Mouse (Mus musculus): ENCODE measurements at regions not wholly inside any gene's neighbourhood (a gene's known extent, or its start where the extent isn't known, plus 50 kb on each side); places are given as distances from the start of the nearest gene placed in this dataset.

DNA sequence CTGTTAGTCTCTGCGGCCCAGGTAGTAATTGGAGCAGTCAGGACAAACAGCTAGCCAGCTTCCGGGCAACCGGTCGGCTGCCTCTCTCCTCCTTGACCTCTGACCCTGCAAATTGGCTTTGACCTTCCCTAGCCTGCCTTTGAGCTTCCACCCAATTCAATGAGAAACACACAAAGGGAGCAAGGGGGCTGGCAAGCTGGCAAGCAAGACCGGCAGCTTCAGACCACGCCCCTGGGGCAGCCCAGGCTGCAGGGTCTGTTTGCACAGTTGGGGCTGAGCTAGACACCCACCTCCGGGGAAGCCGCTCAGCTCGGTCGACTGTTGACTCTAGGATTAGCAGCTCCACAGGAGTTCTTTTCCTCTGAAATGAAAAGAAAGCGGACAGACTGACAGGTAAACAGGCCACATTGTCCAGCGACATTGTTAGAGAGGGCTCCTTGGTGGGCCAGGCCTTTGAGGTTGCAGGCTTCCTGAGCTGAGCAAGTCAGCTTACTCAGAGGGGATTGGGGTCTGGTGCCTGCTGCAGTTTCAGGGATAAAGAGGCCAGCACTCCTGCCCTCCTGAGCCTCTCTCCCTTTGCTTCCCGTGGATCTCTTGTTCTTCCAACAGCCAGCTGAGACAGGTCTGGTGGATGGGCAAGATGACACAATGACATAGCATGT lies 116.6 kb downstream of the Inhbb start:
- H3K9me3 ChIP-seq (replicated peaks), result no peaks in the 10 kb centered on the region
- H3K9ac ChIP-seq, result no peak overlapping the region
- peaks cover 6% of the 10 kb centered on the region; the same call in 1 of the 2 replicates for H3K4me1 ChIP-seq (replicated peaks)
- H3K36me3 ChIP-seq, result no peaks in the 10 kb centered on the region
- no peak overlapping the region for H3K4me2 ChIP-seq
- no peak overlapping the region for H3K4me3 ChIP-seq
- no peak for ATAC-seq (ENCODE audit: insufficient number of reproducible peaks, low FRiP score)
- no peaks in the 10 kb centered on the region for H3K27me3 ChIP-seq (replicated peaks)
- WGBS, result 24% methylated on average over 13 of the region's 13 CpGs
- H3K27ac ChIP-seq (ENCODE audit: poor library complexity, severe bottlenecking), result no peak overlapping the region

DNA sequence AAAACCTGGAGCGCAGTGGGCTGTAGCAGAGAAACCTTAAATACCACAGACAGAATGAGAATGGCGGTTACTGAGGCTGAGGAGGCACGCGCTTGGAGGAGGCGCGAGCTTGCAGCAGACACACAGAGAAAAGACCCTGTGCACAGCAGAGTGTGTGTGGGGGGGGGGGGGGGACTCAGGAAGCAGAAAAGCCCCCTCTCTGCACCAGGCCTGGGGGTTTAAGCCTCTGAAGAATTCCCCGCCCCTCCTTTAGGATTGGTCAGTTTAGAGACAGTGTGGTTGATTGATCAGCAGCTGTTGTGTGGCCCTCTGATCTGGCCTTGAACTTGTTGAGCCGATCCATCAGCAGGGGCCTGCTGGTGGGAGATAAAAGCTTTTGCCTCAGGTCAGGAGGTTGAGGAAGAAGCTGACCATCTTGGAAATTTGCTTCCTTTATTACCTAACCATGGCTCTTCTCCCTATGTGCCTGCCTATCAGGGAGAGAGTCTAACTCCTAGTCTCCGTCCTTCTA lies 117.5 kb downstream of the Inhbb start:
- Histone ChIP-seq H3K36me3 (no peaks in the 10 kb centered on the region), H3K4me1 (replicated peaks) (peaks cover 15% of the 10 kb centered on the region; the same call in 1 of the 2 replicates), H3K9ac (no peak overlapping the region), H3K27me3 (replicated peaks) (no peaks in the 10 kb centered on the region), H3K4me3 (no peak overlapping the region), H3K4me2 (peak overlapping the region; percentile 21; the same call in 1 of the 2 replicates), H3K9me3 (replicated peaks) (no peaks in the 10 kb centered on the region), H3K27ac (ENCODE audit: poor library complexity, severe bottlenecking) (no peak overlapping the region)
- ATAC-seq (ENCODE audit: insufficient number of reproducible peaks, low FRiP score), result no peak
- 32% methylated on average over 9 of the region's 9 CpGs for WGBS

DNA sequence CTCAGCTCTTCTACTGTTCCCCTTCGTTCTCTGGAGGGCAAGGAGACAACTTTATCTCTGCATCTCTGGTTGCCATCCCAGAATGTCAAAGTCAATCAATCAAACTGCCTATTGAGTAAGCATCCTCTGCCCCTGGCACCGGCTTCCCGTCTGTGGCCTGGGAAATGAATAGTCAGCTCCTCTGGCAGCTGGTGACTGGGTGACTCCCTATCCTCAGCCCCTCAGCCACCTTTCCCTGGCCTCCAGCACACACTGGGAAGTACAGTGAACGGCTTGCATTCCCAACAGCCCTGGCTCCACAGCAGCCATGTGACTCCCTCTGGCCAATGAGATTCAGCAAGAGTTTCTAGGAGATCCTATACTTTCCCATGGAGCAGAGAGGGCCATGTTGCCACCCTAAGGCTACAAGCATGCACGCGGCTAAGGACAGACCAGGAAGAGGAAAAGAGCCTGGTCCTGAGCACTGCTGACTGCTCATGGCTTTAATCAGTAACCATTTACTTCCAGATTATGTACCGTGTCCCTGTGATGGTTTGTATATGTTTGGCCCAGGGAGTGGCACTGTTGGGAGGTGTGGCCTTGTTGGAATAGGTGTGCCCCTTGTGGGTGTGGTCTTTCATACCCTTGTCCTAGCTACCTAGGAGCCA lies 119.6 kb downstream of the Inhbb start:
- H3K4me1 ChIP-seq (replicated peaks), result peaks cover 11% of the 10 kb centered on the region; the same call in 1 of the 2 replicates
- no peak for ATAC-seq (ENCODE audit: insufficient number of reproducible peaks, low FRiP score)
- no peak overlapping the region for H3K9ac ChIP-seq
- H3K27me3 ChIP-seq (replicated peaks), result no peaks in the 10 kb centered on the region
- no peak overlapping the region for H3K27ac ChIP-seq (ENCODE audit: poor library complexity, severe bottlenecking)
- H3K36me3 ChIP-seq, result no peaks in the 10 kb centered on the region
- H3K9me3 ChIP-seq (replicated peaks), result no peaks in the 10 kb centered on the region
- no peak overlapping the region for H3K4me3 ChIP-seq
- WGBS, result 71% methylated on average over 7 of the region's 7 CpGs
- no peak overlapping the region for H3K4me2 ChIP-seq

DNA sequence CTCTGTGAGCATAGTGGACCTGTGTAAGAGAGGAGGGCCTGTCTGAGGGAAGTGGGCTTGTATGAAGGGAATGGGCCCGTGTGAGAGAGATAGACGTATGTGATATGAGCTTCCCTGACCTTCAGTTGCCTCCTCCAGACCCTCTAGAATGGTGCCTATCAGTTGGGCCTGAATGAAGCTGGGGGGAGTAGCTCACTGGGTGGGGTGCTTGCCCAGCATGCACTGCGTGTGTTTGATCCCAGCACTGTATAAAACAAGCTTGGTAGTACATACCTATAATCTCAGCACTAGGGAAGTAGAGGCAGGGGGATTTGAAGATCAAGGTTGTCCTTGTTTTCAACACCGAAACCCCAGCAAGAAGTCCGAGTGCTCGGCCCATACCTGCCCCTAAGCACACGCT lies 120.1 kb downstream of the Inhbb start:
- 76% methylated on average over 7 of the region's 7 CpGs for WGBS
- Histone ChIP-seq H3K9ac (no peak overlapping the region), H3K4me1 (replicated peaks) (peaks cover 11% of the 10 kb centered on the region; the same call in 1 of the 2 replicates), H3K4me3 (no peak overlapping the region), H3K9me3 (replicated peaks) (no peaks in the 10 kb centered on the region), H3K36me3 (no peaks in the 10 kb centered on the region), H3K27ac (ENCODE audit: poor library complexity, severe bottlenecking) (no peak overlapping the region), H3K27me3 (replicated peaks) (no peaks in the 10 kb centered on the region), H3K4me2 (no peak overlapping the region)
- no peak for ATAC-seq (ENCODE audit: insufficient number of reproducible peaks, low FRiP score)

DNA sequence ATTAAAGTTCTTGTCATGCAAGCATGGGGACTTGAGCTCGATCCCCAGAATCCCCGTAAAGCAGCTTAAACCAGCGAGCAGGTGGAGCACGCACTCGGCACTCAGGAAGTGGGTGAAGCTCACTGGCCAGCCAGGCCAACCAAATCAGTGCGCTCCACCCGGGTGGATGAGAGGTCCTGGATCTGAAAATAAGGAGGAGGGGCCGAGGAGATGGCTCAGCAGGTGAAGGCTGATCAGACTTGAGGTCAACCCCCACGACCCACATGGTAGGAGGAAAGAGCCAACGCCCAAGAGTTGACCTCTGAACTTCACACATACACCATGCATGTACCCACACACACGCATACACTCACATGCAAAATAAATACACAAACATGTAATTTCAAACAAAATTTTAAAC lies 120.8 kb downstream of the Inhbb start:
- H3K4me1 ChIP-seq (replicated peaks), result peaks cover 11% of the 10 kb centered on the region; the same call in 1 of the 2 replicates
- no peak overlapping the region for H3K9ac ChIP-seq
- H3K9me3 ChIP-seq (replicated peaks), result no peaks in the 10 kb centered on the region
- no peak overlapping the region for H3K4me2 ChIP-seq
- ATAC-seq (ENCODE audit: insufficient number of reproducible peaks, low FRiP score), result no peak
- 86% methylated on average over 11 of the region's 11 CpGs for WGBS
- no peaks in the 10 kb centered on the region for H3K27me3 ChIP-seq (replicated peaks)
- H3K27ac ChIP-seq (ENCODE audit: poor library complexity, severe bottlenecking), result no peak overlapping the region
- no peak overlapping the region for H3K4me3 ChIP-seq
- H3K36me3 ChIP-seq, result no peaks in the 10 kb centered on the region

DNA sequence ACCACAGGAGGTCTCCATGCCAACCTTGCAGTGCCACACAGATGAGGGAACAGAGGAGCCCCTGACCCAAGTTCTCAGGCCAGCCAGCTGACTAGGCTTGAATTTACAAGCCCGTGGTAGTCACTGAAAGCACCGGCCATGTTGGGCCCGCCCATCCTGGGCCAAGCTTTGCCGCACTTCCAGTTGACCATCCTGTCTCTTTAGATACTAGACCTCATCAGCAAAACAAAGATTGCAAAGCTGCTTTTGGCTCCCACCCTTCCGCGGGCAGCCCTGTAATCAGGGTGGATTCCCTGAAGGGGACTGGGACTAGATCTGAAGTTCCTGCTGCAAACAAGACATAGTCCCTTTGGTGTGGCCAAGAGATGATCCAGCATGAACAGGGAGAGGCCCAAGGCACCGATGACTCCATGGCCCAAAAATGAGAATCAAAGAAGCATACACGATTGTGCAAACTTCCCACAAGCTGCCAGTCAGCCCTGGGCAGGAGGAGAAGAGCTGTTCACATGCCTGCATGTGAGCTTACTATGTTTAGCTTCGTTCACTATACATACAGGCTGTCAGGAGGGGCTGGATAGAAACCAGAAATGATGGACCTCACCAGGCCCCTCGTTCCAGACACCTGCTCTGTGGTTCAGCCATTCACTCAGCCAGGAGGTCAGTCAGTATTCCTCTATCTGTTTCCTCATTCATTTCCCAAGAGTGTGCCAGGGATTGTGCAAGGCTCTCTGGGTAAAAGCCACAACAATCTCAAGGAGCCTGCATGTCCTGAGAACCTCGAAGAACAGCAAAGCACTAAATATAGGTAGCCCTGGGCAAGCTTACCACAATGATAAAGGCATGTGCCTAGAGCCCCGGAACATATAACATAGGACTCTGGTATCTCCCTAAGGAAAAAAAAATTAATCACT lies 122.0 kb downstream of the Inhbb start:
- 65% methylated on average over 12 of the region's 12 CpGs for WGBS
- H3K27ac ChIP-seq (ENCODE audit: poor library complexity, severe bottlenecking), result no peak overlapping the region

DNA sequence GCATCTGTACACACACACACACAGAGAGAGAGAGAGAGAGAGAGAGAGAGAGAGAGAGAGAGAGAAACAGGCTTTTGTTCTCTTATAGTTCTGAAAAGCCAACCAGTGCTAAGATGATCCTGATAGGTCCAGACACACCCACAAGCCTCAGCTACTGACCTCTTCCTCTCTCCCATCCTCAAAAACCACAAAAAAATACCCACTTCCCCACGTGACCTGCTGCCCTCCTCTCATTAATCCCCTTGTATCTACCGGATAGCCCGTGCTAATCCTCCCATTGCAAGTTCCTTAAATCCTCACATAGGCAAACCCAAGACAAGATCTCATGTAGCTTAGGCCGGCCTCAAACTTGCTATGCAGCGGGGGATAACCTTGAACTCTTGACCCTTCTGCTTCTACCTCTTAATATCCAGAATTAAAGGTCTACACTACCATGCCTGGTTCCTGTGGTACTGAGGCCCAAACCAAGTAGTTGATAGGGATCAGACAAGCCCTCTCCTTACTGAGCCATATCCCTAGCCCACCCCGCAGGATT lies 123.3 kb downstream of the Inhbb start:
- H3K27me3 ChIP-seq (replicated peaks), result no peaks in the 10 kb centered on the region

More for the DNA sequence above, 122.0 kb downstream of the Inhbb start:
- H3K4me2 ChIP-seq, result no peak overlapping the region
- H3K9me3 ChIP-seq (replicated peaks), result no peaks in the 10 kb centered on the region
- H3K36me3 ChIP-seq, result no peaks in the 10 kb centered on the region
- ATAC-seq (ENCODE audit: insufficient number of reproducible peaks, low FRiP score), result no peak
- peaks cover 11% of the 10 kb centered on the region; the same call in 1 of the 2 replicates for H3K4me1 ChIP-seq (replicated peaks)
- no peak overlapping the region for H3K4me3 ChIP-seq
- no peak overlapping the region for H3K9ac ChIP-seq
- no peaks in the 10 kb centered on the region for H3K27me3 ChIP-seq (replicated peaks)

DNA sequence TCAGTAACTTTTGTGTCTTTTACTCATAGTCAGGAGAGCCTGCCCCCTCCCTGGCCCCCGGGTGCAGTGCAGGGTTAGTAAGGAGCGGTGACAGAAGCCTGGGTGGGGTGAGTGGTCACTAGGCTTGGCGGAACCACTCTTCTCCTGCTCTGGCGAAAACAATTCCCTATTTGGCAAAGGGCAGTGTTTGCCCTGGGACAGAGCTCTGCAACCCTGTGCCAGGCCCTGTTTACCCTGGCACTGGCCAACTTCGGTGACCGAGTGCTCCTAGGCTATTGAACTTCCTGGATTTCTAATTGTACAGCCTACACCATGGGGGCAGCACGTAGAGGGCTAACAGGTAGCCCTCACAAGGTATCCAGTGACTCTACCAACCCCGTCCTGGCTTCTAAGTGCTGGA lies 126.9 kb downstream of the Inhbb start:
- Histone ChIP-seq H3K36me3 (no peaks in the 10 kb centered on the region), H3K9ac (no peak overlapping the region), H3K4me1 (replicated peaks) (peaks cover 7% of the 10 kb centered on the region; the same call in 1 of the 2 replicates), H3K9me3 (replicated peaks) (no peaks in the 10 kb centered on the region), H3K4me2 (no peak overlapping the region), H3K4me3 (no peak overlapping the region), H3K27me3 (replicated peaks) (no peaks in the 10 kb centered on the region), H3K27ac (ENCODE audit: poor library complexity, severe bottlenecking) (no peak overlapping the region)
- ATAC-seq (ENCODE audit: insufficient number of reproducible peaks, low FRiP score), result no peak
- WGBS, result 77% methylated on average over 8 of the region's 8 CpGs

More for the DNA sequence above, 123.3 kb downstream of the Inhbb start:
- Histone ChIP-seq H3K4me3 (no peak overlapping the region), H3K36me3 (no peaks in the 10 kb centered on the region), H3K9me3 (replicated peaks) (no peaks in the 10 kb centered on the region), H3K4me1 (replicated peaks) (peaks cover 11% of the 10 kb centered on the region; the same call in 1 of the 2 replicates), H3K27ac (ENCODE audit: poor library complexity, severe bottlenecking) (no peak overlapping the region), H3K9ac (no peak overlapping the region), H3K4me2 (no peak overlapping the region)
- WGBS, result 86% methylated on average over 6 of the region's 6 CpGs
- no peak for ATAC-seq (ENCODE audit: insufficient number of reproducible peaks, low FRiP score)

DNA sequence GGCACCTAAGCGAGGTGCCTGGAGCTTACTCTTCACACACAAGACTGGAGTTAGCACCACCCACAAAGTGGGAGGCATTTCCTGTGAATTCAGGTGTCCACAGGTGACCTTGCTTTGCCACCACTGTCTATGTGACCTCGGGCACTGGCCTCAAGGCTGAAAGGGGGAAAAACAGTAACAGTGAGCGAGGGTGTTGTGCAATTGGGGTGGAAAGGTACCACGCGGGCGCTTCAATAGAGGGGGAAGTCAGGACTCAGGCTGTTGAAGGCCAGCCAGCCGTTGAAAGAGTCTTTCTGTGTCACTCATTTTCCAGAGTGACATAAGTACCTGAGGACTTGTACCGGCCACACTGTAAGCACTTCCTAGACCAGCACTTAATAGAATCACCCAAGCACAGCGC lies 128.2 kb downstream of the Inhbb start:
- no peak overlapping the region for H3K4me3 ChIP-seq
- H3K36me3 ChIP-seq, result no peaks in the 10 kb centered on the region
- H3K27ac ChIP-seq (ENCODE audit: poor library complexity, severe bottlenecking), result no peak overlapping the region
- H3K4me1 ChIP-seq (replicated peaks), result no peaks in the 10 kb centered on the region
- no peak overlapping the region for H3K9ac ChIP-seq
- H3K9me3 ChIP-seq (replicated peaks), result no peaks in the 10 kb centered on the region
- H3K27me3 ChIP-seq (replicated peaks), result no peaks in the 10 kb centered on the region
- WGBS, result 78% methylated on average over 9 of the region's 9 CpGs
- no peak overlapping the region for H3K4me2 ChIP-seq
- no peak for ATAC-seq (ENCODE audit: insufficient number of reproducible peaks, low FRiP score)

DNA sequence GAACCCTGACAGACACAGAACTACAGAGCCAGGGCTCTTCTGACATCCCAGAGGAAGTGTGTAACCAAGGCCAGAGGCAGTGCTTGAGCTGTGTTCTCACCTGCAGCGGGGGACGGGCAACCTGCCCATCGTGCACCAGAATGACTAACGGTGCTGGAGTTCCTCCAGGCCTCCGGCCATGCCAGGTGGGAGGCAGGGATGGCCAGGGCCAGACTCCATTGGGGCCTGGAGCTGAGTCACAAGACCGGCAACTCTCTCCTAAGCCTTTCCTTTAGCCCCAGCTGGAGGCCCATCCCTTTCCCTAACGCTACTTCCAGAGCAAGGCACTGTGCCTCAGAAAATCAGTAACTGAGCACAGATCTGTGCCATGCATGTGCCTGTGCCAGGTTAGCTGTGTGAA lies 129.8 kb downstream of the Inhbb start:
- Histone ChIP-seq H3K36me3 (no peaks in the 10 kb centered on the region), H3K4me3 (no peak overlapping the region), H3K9me3 (replicated peaks) (no peaks in the 10 kb centered on the region), H3K27me3 (replicated peaks) (no peaks in the 10 kb centered on the region), H3K27ac (ENCODE audit: poor library complexity, severe bottlenecking) (no peak overlapping the region), H3K4me1 (replicated peaks) (no peaks in the 10 kb centered on the region), H3K4me2 (no peak overlapping the region), H3K9ac (no peak overlapping the region)
- WGBS, result 72% methylated on average over 7 of the region's 7 CpGs
- no peak for ATAC-seq (ENCODE audit: insufficient number of reproducible peaks, low FRiP score)

Measured in heart, embryonic 12.5 days (tissue).